Mouse (Mus musculus) 3T3-L1 (cell line): ENCODE measurements at regions not wholly inside any gene's neighbourhood (a gene's known extent, or its start where the extent isn't known, plus 50 kb on each side); places are given as distances from the start of the nearest gene placed in this dataset.
A peak's percentile ranks its signal among the peaks of the same experiment; 100 is the strongest.

Experiments
- DNase-seq: peaks from one replicate; pipeline ENCODE4 v3.0.0-alpha.2; 2015; ENCODE audit warnings: low read depth, low spot score

- DNase-seq, result peak; percentile 25
Measured at GRCm38 (mm10) chr3:91033921-91034320, 56.7 kb downstream of the 9130204L05Rik start.

- no peak for DNase-seq
Measured at GRCm38 (mm10) chr3:91030161-91030560, 60.4 kb downstream of the 9130204L05Rik start.
